Mouse (Mus musculus) ovary, postnatal 36 days (tissue): ENCODE data around the gene Srarp.

ENCODE experiments used
- DNase-seq: peaks from one replicate; pipeline ENCODE4 v3.0.0; 2022; ENCODE audit warnings: low spot score, mixed read lengths

Gene Srarp

DNA sequence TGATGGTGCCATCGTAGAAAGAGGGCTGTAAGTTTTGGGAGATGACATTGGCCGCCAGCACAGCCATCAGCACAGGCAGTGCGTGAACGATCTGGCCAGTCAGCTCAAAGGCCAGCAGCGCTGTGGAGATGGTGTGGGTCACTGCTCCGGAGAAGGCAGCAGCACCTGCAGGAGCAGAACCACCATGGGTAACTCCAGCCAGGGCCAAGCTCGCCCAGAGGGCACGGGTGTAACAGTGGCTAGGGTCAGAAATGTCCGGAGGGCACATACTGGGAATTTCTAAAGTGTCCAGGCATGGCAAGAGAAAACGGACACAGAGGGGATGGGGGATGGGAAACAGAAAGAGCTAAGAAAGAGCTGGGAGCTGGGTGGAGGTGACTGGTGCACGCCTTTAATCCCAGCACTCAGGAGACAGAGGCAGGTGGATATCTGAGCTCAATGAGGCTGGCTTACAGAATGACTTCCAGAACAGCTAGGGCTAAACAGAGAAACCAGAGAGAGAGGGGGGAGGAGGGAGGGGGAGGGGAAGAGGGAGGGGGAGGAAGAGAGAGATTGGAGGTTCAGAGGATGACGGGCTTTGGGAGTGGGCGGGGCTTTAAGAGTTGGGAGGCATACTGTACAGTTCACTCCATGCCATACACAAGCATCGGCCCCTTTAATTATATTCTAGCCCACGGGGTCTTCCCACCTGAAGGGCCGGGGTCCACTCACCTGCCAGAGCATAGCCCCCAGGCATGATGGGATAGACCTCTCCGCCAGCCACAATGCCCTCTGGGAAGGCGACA, 46.3 kb downstream of the Srarp start:
- no peak for DNase-seq

DNA sequence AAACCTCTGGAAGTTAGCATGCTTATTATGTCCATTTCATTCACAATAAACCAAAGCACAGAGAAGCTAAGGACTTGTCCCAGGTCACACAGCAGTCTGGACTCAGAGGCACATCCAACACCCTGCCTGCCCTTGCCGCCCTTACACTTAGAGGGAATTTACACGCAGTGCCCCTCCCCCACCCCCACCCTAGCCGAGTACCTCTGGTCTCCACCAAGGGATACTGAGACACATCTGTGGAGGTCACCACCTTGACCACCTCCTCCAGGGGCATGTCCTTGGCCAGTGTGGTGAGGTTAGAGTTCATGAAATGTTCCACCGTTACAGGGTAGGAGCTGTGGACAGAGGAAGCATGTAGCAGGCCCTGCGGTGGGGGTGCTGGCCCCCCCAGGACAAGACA, 48.0 kb downstream of the Srarp start:
- no peak for DNase-seq

DNA sequence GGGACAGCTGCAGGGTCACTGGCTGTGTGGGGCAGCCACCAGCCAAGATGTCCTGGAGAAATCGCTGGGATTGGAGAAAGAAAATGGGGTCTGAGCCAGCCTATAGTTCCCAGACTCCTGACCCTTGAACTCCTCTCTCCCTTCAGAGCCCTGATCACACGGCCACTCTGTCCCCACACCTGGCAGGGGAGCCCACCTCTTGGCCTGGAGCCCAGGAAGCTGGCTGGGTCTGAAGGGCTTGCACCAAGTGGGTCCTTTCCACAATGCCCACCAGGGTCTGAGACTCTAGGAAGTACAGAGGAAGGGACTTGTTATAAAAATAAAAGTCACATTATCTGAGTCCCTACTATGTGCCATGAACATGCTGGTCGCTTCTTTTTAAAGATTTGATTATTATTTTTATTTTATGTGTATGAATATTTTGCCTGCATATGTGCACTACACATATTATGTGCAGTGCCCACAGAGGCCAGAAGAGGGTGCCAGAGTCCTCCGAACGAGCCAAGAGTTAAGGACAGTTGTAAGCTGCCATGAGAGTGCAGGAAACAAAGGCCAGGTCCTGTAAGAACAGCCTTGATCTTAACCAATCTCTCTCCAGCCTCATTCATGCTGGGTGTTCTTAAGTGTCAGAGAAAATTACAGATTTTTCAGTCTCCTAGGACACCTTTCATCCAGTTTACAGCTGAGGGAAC, 48.7 kb downstream of the Srarp start:
- peak; percentile 71 for DNase-seq

DNA sequence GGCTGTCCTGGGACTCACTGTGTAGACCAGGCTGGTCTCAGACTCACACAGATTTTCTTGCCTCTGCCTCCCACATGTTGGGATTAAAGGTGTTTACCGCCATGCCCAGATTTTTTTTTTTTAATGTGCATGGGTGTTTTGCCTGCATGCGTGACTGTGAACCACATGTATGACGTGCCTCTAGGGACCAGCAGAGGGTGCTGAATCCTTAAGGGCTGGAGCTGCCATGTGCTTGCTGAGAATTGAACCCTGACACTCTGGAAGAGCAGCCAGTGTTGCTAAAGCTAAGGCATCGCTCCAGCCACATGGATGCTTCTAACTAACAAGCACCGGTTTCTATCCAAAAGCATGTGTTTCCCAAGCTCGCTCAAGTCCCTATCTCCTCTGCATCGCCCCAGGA, 49.8 kb downstream of the Srarp start:
- no peak for DNase-seq

DNA sequence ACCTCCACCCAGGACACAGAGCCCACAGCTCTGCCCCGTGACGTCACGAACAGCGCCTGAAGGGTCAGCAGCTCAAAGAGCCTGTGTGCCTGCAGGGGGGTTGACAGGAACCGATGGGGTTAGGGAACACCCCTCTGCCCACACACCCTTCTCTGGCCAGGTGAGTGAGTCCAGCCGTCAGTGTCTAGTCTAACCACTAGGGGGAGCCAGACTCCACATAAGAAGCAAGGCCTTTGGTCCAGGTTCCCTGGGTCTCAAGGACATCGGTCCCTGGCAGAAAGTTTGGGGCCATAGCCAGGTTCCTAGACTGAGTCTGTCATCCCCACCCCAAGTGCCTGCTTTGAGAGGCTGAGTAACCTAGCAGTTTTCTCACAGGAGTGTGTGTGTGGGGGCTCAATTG, 50.6 kb downstream of the Srarp start:
- peak; percentile 28 for DNase-seq
